10 mouse cellular contexts compared by ENCODE assay signal in genomic region chr17:31060196-31060587, GRCm38 (mm10). TPM values are rescaled to one million over a fixed set of nuclear protein-coding genes. Genes with fewer than 3 reads are reported as not detected.
A peak's percentile ranks its signal among the peaks of the same experiment; 100 is the strongest.
DNase-seq lines count a peak whose midpoint lies in the region; ATAC-seq and TF ChIP-seq lines count a peak whose summit lies in the region.
"Had no signal": no experiment of that assay in that cellular context is flagged by ENCODE, and none has a peak within 500 bp of the region (broad histone marks: within the 10 kb centered on the region; RNA-seq: fewer than 3 reads in every experiment).

No protein-coding gene starts in this region.

- peak; percentile 18 for DNase-seq in thymus, postnatal 14 days
- DNase-seq in thymus, postnatal 0 days (ENCODE audit: low spot score), result no peak
- no peak for DNase-seq in right cerebral cortex, postnatal 36 days (ENCODE audit: low spot score in 2 of 2)
- DNase-seq in embryo, embryonic 9.5 days (ENCODE audit: extremely low spot score), result no peak
- DNase-seq: thymus, adult 18-20 months had no signal

- H3K9me3 ChIP-seq in intestine, embryonic 16.5 days (ENCODE audit: control insufficient read depth, low read length), result no peaks in the 10 kb centered on the region
- H3K9me3 ChIP-seq in intestine, postnatal 0 days (ENCODE audit: control insufficient read depth), result no peaks in the 10 kb centered on the region
- no peaks in the 10 kb centered on the region for H3K9me3 ChIP-seq in liver, embryonic 16.5 days (replicated peaks; ENCODE audit: control insufficient read depth, low read length)
- H3K9me3 ChIP-seq: limb, embryonic 15.5 days had no signal

- no peak for ATAC-seq in intestine, embryonic 16.5 days
- no peak for ATAC-seq in intestine, postnatal 0 days
- ATAC-seq in liver, embryonic 16.5 days (ENCODE audit: low read depth), result no peak

- no peaks in the 10 kb centered on the region for H3K36me3 ChIP-seq in intestine, embryonic 16.5 days (ENCODE audit: control insufficient read depth, insufficient read depth, low read length)
- H3K36me3 ChIP-seq in intestine, postnatal 0 days (ENCODE audit: control insufficient read depth, insufficient read depth), result peaks cover 4% of the 10 kb centered on the region; the same call in 1 of the 2 replicates
- H3K36me3 ChIP-seq in liver, embryonic 16.5 days (ENCODE audit: control insufficient read depth, insufficient read depth), result no peaks in the 10 kb centered on the region
- H3K36me3 ChIP-seq: G1E; limb, embryonic 15.5 days had no signal

- no peak overlapping the region for H3K9ac ChIP-seq in intestine, embryonic 16.5 days (ENCODE audit: low read depth, low read length)
- no peak overlapping the region for H3K9ac ChIP-seq in intestine, postnatal 0 days (ENCODE audit: low read depth, low read length)
- no peak overlapping the region for H3K9ac ChIP-seq in liver, embryonic 16.5 days (ENCODE audit: low read depth, low read length)
- H3K9ac ChIP-seq: limb, embryonic 15.5 days had no signal

- no peak overlapping the region for H3K4me2 ChIP-seq in intestine, embryonic 16.5 days (ENCODE audit: low read depth, low read length)
- H3K4me2 ChIP-seq in intestine, postnatal 0 days (replicated peaks; ENCODE audit: low read depth), result no peak overlapping the region
- peak overlapping the region; percentile 77 for H3K4me2 ChIP-seq in liver, embryonic 16.5 days (ENCODE audit: low read depth, low read length)
- H3K4me2 ChIP-seq: limb, embryonic 15.5 days had no signal

- H3K27me3 ChIP-seq in intestine, embryonic 16.5 days (replicated peaks; ENCODE audit: control insufficient read depth, insufficient read depth, low read length), result peaks cover 17% of the 10 kb centered on the region
- H3K27me3 ChIP-seq in intestine, postnatal 0 days (replicated peaks; ENCODE audit: control insufficient read depth, insufficient read depth, low read length), result peaks cover 35% of the 10 kb centered on the region
- H3K27me3 ChIP-seq in liver, embryonic 16.5 days (ENCODE audit: control insufficient read depth, insufficient read depth, low read depth, low read length), result peaks cover 34% of the 10 kb centered on the region

- H3K27ac ChIP-seq in intestine, embryonic 16.5 days (ENCODE audit: low read length), result 0 out of 2 replicates have a peak overlapping the region, but pooled peaks have one; percentile 34
- H3K27ac ChIP-seq in intestine, postnatal 0 days (ENCODE audit: low read depth, low read length), result no peak overlapping the region
- H3K27ac ChIP-seq in liver, embryonic 16.5 days (ENCODE audit: low read length), result peak overlapping the region; percentile 34

- peaks cover 12% of the 10 kb centered on the region for H3K4me1 ChIP-seq in intestine, embryonic 16.5 days (ENCODE audit: control insufficient read depth, insufficient read depth, low read length)
- no peaks in the 10 kb centered on the region for H3K4me1 ChIP-seq in intestine, postnatal 0 days (replicated peaks; ENCODE audit: control insufficient read depth, insufficient read depth, low read length)
- H3K4me1 ChIP-seq in liver, embryonic 16.5 days (ENCODE audit: control insufficient read depth, low read depth, low read length), result peaks cover 40% of the 10 kb centered on the region

- WGBS in intestine, embryonic 16.5 days, result 54% methylated on average over 4 of the region's 4 CpGs
- WGBS in intestine, postnatal 0 days, result 54% methylated on average over 4 of the region's 4 CpGs
- 44% methylated on average over 4 of the region's 4 CpGs for WGBS in liver, embryonic 16.5 days (ENCODE audit: insufficient replicate concordance)

- no peak for TF ChIP-seq CTCF in intestine, postnatal 0 days (IDR thresholded peaks at IDR 0.05; ENCODE audit: low read depth)

- H3K4me3 ChIP-seq in intestine, embryonic 16.5 days (ENCODE audit: low read length), result no peak overlapping the region
- no peak overlapping the region for H3K4me3 ChIP-seq in intestine, postnatal 0 days (ENCODE audit: low read depth, low read length)
- H3K4me3 ChIP-seq in liver, embryonic 16.5 days (ENCODE audit: low read depth, low read length), result no peak overlapping the region
- H3K4me3 ChIP-seq: limb, embryonic 15.5 days had no signal

RNA-seq across cellular contexts. Expression of gene Abcg1, which starts 2.7 kb away (rescaled TPM):
- polyA plus RNA-seq in intestine, embryonic 16.5 days (2015; fragmentation: Nextera tagmentation; extraction: Ambion mirVana), result 5.4 and 5.6 TPM in 2 replicates
- 3.3 and 3.4 TPM in 2 replicates for polyA plus RNA-seq in intestine, postnatal 0 days (2015; fragmentation: Nextera tagmentation; extraction: Ambion mirVana)
- 36.7 and 49.0 TPM in 2 replicates for polyA plus RNA-seq in thymus, postnatal 0 days (2015; fragmentation: Nextera tagmentation; extraction: Ambion mirVana)
- polyA plus RNA-seq in liver, embryonic 16.5 days (2015; fragmentation: Nextera tagmentation; extraction: Ambion mirVana), result 10.4 and 10.8 TPM in 2 replicates
- polyA plus RNA-seq: G1E had no signal
